ENCODE assay signal across 8 mouse cellular contexts in the genomic region with DNA sequence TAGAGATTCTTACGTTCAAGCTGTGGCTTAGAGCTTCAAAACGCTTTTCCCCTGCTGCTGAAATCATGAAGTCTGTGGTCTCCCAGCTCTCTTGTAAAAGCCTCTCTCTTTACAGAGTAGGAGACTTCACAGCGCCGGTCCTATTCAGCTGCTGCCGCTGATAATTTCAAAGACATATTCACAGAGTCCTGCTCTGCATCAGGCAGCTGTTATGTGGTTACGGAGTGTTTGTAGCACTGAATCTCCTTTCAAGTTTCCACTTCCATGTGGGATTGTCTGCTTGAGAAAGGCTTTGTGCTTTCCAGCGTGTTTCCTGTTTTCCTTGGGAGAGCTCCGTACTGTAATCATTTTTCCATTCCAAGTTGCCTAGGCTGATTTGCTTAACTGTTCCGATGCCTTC. TPM values are rescaled to one million over a fixed set of nuclear protein-coding genes. Genes with fewer than 3 reads are reported as not detected.
A peak's percentile ranks its signal among the peaks of the same experiment; 100 is the strongest.
DNase-seq lines count a peak whose midpoint lies in the region; ATAC-seq lines count a peak whose summit lies in the region.

No protein-coding gene starts in this region.

- no peaks in the 10 kb centered on the region for H3K4me1 ChIP-seq in kidney, embryonic 14.5 days (ENCODE audit: control insufficient read depth, insufficient read depth, low read length)
- H3K4me1 ChIP-seq in brown adipose tissue, adult 24 weeks (ENCODE audit: control insufficient read depth, insufficient read depth, insufficient read length, low read length), result peaks cover 5% of the 10 kb centered on the region; the same call in 1 of the 2 replicates
- peaks cover 7% of the 10 kb centered on the region; the same call in 1 of the 2 replicates for H3K4me1 ChIP-seq in heart, embryonic 11.5 days (ENCODE audit: control insufficient read depth, insufficient read depth, low read length)
- peaks cover 29% of the 10 kb centered on the region for H3K4me1 ChIP-seq in limb, embryonic 10.5 days
- H3K4me1 ChIP-seq in midbrain, embryonic 16.5 days (ENCODE audit: control insufficient read depth, insufficient read depth, low read length), result peaks cover 13% of the 10 kb centered on the region

- DNase-seq in kidney, adult 9 months, result no peak
- DNase-seq in limb, embryonic 10.5 days (ENCODE audit: low spot score), result no peak
- no peak for DNase-seq in spleen, postnatal 36 days (ENCODE audit: low spot score in 2 of 2)
- DNase-seq in c-Kit-positive CD71-positive TER-119-positive erythroid progenitor cells, embryonic 14.5 days (ENCODE audit: low spot score), result no peak

- no peak overlapping the region for H3K27ac ChIP-seq in kidney, embryonic 14.5 days (ENCODE audit: low read depth, low read length)
- H3K27ac ChIP-seq in brown adipose tissue, adult 24 weeks (replicated peaks; ENCODE audit: low read depth, low read length), result peak overlapping the region; percentile 19; the same call in 1 of the 2 replicates
- H3K27ac ChIP-seq in heart, embryonic 11.5 days (ENCODE audit: low read depth, low read length), result peak overlapping the region; percentile 85
- peak overlapping the region; percentile 58; the same call in 1 of the 2 replicates for H3K27ac ChIP-seq in limb, embryonic 10.5 days
- H3K27ac ChIP-seq in midbrain, embryonic 16.5 days (ENCODE audit: low read length), result peak overlapping the region; percentile 50

- 0 out of 2 replicates have a peak overlapping the region, but pooled peaks have one; percentile 9 for H3K4me3 ChIP-seq in kidney, embryonic 14.5 days (ENCODE audit: low read length)
- H3K4me3 ChIP-seq in brown adipose tissue, adult 24 weeks (ENCODE audit: insufficient read depth, low read depth, low read length), result peak overlapping the region; percentile 45
- peak overlapping the region; percentile 6; the same call in 1 of the 2 replicates for H3K4me3 ChIP-seq in heart, embryonic 11.5 days (ENCODE audit: low read depth, low read length)
- H3K4me3 ChIP-seq in limb, embryonic 10.5 days, result 0 out of 2 replicates have a peak overlapping the region, but pooled peaks have one; percentile 8
- H3K4me3 ChIP-seq in midbrain, embryonic 16.5 days (ENCODE audit: low read depth, low read length), result peak overlapping the region; percentile 21

- ATAC-seq in kidney, embryonic 14.5 days (ENCODE audit: low FRiP score, low TSS enrichment), result no peak
- peak; percentile 75 for ATAC-seq in heart, embryonic 11.5 days (replicated peaks; ENCODE audit: insufficient number of reproducible peaks, low FRiP score, low TSS enrichment)
- ATAC-seq in midbrain, embryonic 16.5 days, result peak; percentile 77

- H3K4me2 ChIP-seq in kidney, embryonic 14.5 days (replicated peaks; ENCODE audit: low read depth, low read length), result peak overlapping the region; percentile 32
- peak overlapping the region; percentile 52 for H3K4me2 ChIP-seq in heart, embryonic 11.5 days
- peak overlapping the region; percentile 53 for H3K4me2 ChIP-seq in midbrain, embryonic 16.5 days (ENCODE audit: low read length)

- H3K9ac ChIP-seq in kidney, embryonic 14.5 days (ENCODE audit: low read depth, low read length), result peak overlapping the region; percentile 37; the same call in 1 of the 2 replicates
- peak overlapping the region; percentile 49; the same call in 1 of the 2 replicates for H3K9ac ChIP-seq in heart, embryonic 11.5 days (ENCODE audit: low read depth, low read length)
- peak overlapping the region; percentile 51; the same call in 1 of the 2 replicates for H3K9ac ChIP-seq in midbrain, embryonic 16.5 days (ENCODE audit: low read depth, low read length)

- no peaks in the 10 kb centered on the region for H3K36me3 ChIP-seq in kidney, embryonic 14.5 days (ENCODE audit: control insufficient read depth, insufficient read depth, low read length)
- H3K36me3 ChIP-seq in heart, embryonic 11.5 days (ENCODE audit: control insufficient read depth, insufficient read depth, low read length), result no peaks in the 10 kb centered on the region
- no peaks in the 10 kb centered on the region for H3K36me3 ChIP-seq in limb, embryonic 10.5 days
- no peaks in the 10 kb centered on the region for H3K36me3 ChIP-seq in midbrain, embryonic 16.5 days (ENCODE audit: control insufficient read depth, insufficient read depth, low read length)

- 35% methylated on average over 9 of the region's 9 CpGs for WGBS in kidney, embryonic 14.5 days
- WGBS in heart, embryonic 11.5 days (ENCODE audit: insufficient replicate concordance), result 30% methylated on average over 9 of the region's 9 CpGs
- WGBS in limb, embryonic 10.5 days, result 62% methylated on average over 9 of the region's 9 CpGs
- WGBS in midbrain, embryonic 16.5 days, result 15% methylated on average over 9 of the region's 9 CpGs

- H3K9me3 ChIP-seq in kidney, embryonic 14.5 days (ENCODE audit: control insufficient read depth, low read length), result no peaks in the 10 kb centered on the region
- H3K9me3 ChIP-seq in heart, embryonic 11.5 days (replicated peaks; ENCODE audit: control insufficient read depth, low read length), result no peaks in the 10 kb centered on the region
- H3K9me3 ChIP-seq in limb, embryonic 10.5 days (replicated peaks), result no peaks in the 10 kb centered on the region
- no peaks in the 10 kb centered on the region for H3K9me3 ChIP-seq in midbrain, embryonic 16.5 days (replicated peaks; ENCODE audit: control insufficient read depth, low read length, poor library complexity, severe bottlenecking)

- no peaks in the 10 kb centered on the region for H3K27me3 ChIP-seq in kidney, embryonic 14.5 days (ENCODE audit: control insufficient read depth, insufficient read depth, low read length)
- H3K27me3 ChIP-seq in heart, embryonic 11.5 days (ENCODE audit: control insufficient read depth, insufficient read depth, low read length), result no peaks in the 10 kb centered on the region
- no peaks in the 10 kb centered on the region for H3K27me3 ChIP-seq in limb, embryonic 10.5 days (ENCODE audit: low read depth, poor library complexity, severe bottlenecking)
- H3K27me3 ChIP-seq in midbrain, embryonic 16.5 days (ENCODE audit: control insufficient read depth, insufficient read depth, low read depth, low read length), result no peaks in the 10 kb centered on the region

RNA-seq across cellular contexts. Expression of a gene that starts 30.1 kb away (rescaled TPM):
- 24.8 and 30.2 TPM in 2 replicates for polyA plus RNA-seq in kidney, embryonic 14.5 days (2014; fragmentation: Nextera tagmentation; extraction: Ambion mirVana)
- polyA plus RNA-seq in brown adipose tissue, adult 24 weeks (2012; ENCODE audit: insufficient read depth, insufficient read length, missing spikeins), result 24.1 and 25.6 TPM in 2 replicates
- 24.5 and 25.8 TPM in 2 replicates for polyA plus RNA-seq in heart, embryonic 11.5 days (2014; fragmentation: Nextera tagmentation; extraction: Ambion mirVana)
- polyA plus RNA-seq in limb, embryonic 10.5 days (2016; fragmentation: Nextera tagmentation; extraction: Ambion mirVana), result 32.3 and 35.9 TPM in 2 replicates
- polyA plus RNA-seq in midbrain, embryonic 16.5 days (2015; fragmentation: Nextera tagmentation; extraction: Ambion mirVana), result 30.9 and 31.2 TPM in 2 replicates

RNA-seq across cellular contexts. Expression of a gene that starts 30.8 kb away (rescaled TPM):
- 21.1 and 21.2 TPM in 2 replicates for polyA plus RNA-seq in kidney, embryonic 14.5 days (2014; fragmentation: Nextera tagmentation; extraction: Ambion mirVana)
- polyA plus RNA-seq in brown adipose tissue, adult 24 weeks (2012; ENCODE audit: insufficient read depth, insufficient read length, missing spikeins), result 15.7 and 16.7 TPM in 2 replicates
- 17.4 and 17.5 TPM in 2 replicates for polyA plus RNA-seq in heart, embryonic 11.5 days (2014; fragmentation: Nextera tagmentation; extraction: Ambion mirVana)
- polyA plus RNA-seq in limb, embryonic 10.5 days (2016; fragmentation: Nextera tagmentation; extraction: Ambion mirVana), result 20.5 and 20.6 TPM in 2 replicates
- 18.3 and 19.4 TPM in 2 replicates for polyA plus RNA-seq in midbrain, embryonic 16.5 days (2015; fragmentation: Nextera tagmentation; extraction: Ambion mirVana)

RNA-seq across cellular contexts. Expression of a gene that starts 59.5 kb away (rescaled TPM):
- 10.9 and 12.8 TPM in 2 replicates for polyA plus RNA-seq in kidney, embryonic 14.5 days (2014; fragmentation: Nextera tagmentation; extraction: Ambion mirVana)
- 4.8 and 5.7 TPM in 2 replicates for polyA plus RNA-seq in brown adipose tissue, adult 24 weeks (2012; ENCODE audit: insufficient read depth, insufficient read length, missing spikeins)
- 9.5 and 13.1 TPM in 2 replicates for polyA plus RNA-seq in heart, embryonic 11.5 days (2014; fragmentation: Nextera tagmentation; extraction: Ambion mirVana)
- 9.5 and 10.5 TPM in 2 replicates for polyA plus RNA-seq in limb, embryonic 10.5 days (2016; fragmentation: Nextera tagmentation; extraction: Ambion mirVana)
- polyA plus RNA-seq in midbrain, embryonic 16.5 days (2015; fragmentation: Nextera tagmentation; extraction: Ambion mirVana), result 19.3 and 20.3 TPM in 2 replicates
